ENCODE assay signal across 18 mouse cellular contexts in the genomic region with DNA sequence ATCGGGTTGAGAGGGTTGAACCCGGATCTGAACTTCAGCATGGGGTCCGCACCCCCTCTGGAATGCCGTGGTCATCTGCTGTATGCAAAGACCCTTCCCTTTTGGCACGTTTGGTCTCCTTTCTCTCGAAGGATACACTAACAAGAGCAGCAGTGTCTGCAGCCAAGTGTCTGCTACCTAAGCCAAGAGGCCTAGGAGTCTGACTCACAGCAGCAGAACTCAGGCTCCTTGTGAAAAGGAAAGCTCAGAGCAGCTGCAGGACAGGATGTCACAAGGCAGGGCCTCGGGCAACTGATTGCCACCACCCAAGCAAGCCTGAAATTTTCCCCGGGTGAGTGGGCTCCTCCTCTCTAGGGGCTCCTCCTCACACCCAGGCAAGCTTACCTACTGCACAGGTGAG. TPM values are rescaled to one million over a fixed set of nuclear protein-coding genes. Genes with fewer than 3 reads are reported as not detected.
DNase-seq lines count a peak whose midpoint lies in the region; ATAC-seq lines count a peak whose summit lies in the region.
"Had no signal": no experiment of that assay in that cellular context is flagged by ENCODE, and none has a peak within 500 bp of the region (broad histone marks: within the 10 kb centered on the region; RNA-seq: fewer than 3 reads in every experiment).

No protein-coding gene starts in this region.

- intact Hi-C loops in heart, postnatal 36 days (cut with DNase I) = no loop called here

- DNase-seq in heart, adult 11 months = peak; percentile 73
- DNase-seq in heart, postnatal 36 days = no peak
- DNase-seq in 3134 (ENCODE audit: extremely low read depth, insufficient read length, low spot score) (peak; percentile 43), 3T3-L1 (ENCODE audit: low read depth, low spot score) (peak; percentile 64), NIH3T3 (ENCODE audit: low read depth) (peak; percentile 53)
- no peak for DNase-seq in urinary bladder, postnatal 25 days (ENCODE audit: low spot score)
- DNase-seq in layer of hippocampus, adult 18-20 months (ENCODE audit: low spot score in 2 of 2) = no peak
- DNase-seq: adrenal gland, adult 8-10 months; adrenal gland, postnatal 14 days; adrenal gland, postnatal 36 days; cerebellum, adult 11-12 months; cerebellum, adult 2 months; cerebellum, adult 9-10 months; cerebellum, postnatal 10 days; cerebellum, postnatal 25 days; forebrain, postnatal 0 days had no signal

- no peak for ATAC-seq in granulocyte monocyte progenitor cell, adult 5-6 weeks (replicated peaks; ENCODE audit: poor library complexity, severe bottlenecking)
- ATAC-seq: forebrain, embryonic 14.5 days; forebrain, postnatal 0 days had no signal

RNA-seq across cellular contexts. Expression of gene Nfatc2, which starts 46.7 kb away (rescaled TPM):
- total RNA-seq in heart, postnatal 36 days (2021) = 10 to 100 TPM; 16.2 to 18.1 TPM
- total RNA-seq in granulocyte monocyte progenitor cell, adult 5-6 weeks (2014; fragmentation: Nextera tagmentation) = 1.7 and 2.2 TPM in 2 replicates
- 0.17 and 0.46 TPM in 2 replicates for total RNA-seq in granulocyte monocyte progenitor cell, adult 5-6 weeks (2017)
- 10 to 100 TPM; 18.3 to 18.6 TPM for total RNA-seq in layer of hippocampus, adult 18-20 months (2021)

Comparison
In these comparisons a context has a peak if more than half of its experiments do, and no peak if none do; other contexts are left out.
1. DNase-seq: peak in heart, adult 11 months (single experiment), 3134 (single experiment), 3T3-L1 (single experiment) and NIH3T3 (single experiment); none in heart, postnatal 36 days (0 of 2), urinary bladder, postnatal 25 days (single experiment) and layer of hippocampus, adult 18-20 months (0 of 2).
2. RNA of gene Nfatc2, which starts 46.7 kb away (total RNA-seq): 18.3 to 18.6 TPM in layer of hippocampus, adult 18-20 months and 16.2 to 18.1 TPM in heart, postnatal 36 days; 0.17 to 2.2 TPM in granulocyte monocyte progenitor cell, adult 5-6 weeks; every median in the first group is over 4 times any median in the second.